Mouse (Mus musculus) B cell, adult 62 days (primary cell): ENCODE data around the gene Scn9a. TPM values are rescaled to one million over a fixed set of nuclear protein-coding genes. Genes with fewer than 3 reads are reported as not detected.

Source experiments
- total RNA-seq: library from RNA; stranded (reverse); gene quantifications from 4 replicates; pipeline ENCODE4 v1.2.4, GENCODE M21; 2023

The Scn9a gene
- not detected in 4 replicates for total RNA-seq

GRCm38 (mm10) chr2:66634580-66635359 is at the start of gene Scn9a:
TSS of gene Scn9a (minus strand) at chr2:66634962.

DNA sequence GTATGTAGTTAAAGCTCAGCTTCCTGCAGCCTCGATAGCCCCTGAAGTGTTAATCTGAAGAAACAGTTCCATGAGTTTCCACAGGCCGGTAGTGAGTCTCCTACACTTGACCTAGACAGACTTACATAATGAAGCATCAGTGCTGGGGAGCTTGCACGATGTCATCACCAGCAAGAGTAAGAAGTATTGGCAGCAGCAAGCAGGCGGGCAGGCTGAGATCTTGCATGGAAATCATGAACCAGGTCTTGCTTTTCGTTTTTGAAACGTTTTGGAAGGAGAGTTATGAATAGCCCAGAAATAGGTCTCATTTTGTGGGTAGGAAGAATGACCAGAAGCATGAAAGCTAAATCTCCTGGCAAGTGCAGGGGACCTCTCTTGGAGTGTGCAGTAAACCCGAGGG is 194.1 kb downstream of the Scn9a start, which contains the start of gene Scn1a:
Gene Scn1a, minus strand, starts transcription at position 130 of the 400 bp plus-strand sequence.

Other genes starting within 250 kb of the Scn9a start
- not detected in 4 replicates for gene Scn1a, start 194.1 kb downstream of the Scn9a start, total RNA-seq
- gene Scn7a, start 150.0 kb upstream of the Scn9a start, total RNA-seq = not detected in 4 replicates